9 mouse cellular contexts compared by ENCODE assay signal in genomic region chr2:25181891-25182397, GRCm38 (mm10). TPM values are rescaled to one million over a fixed set of nuclear protein-coding genes. Genes with fewer than 3 reads are reported as not detected.
DNase-seq lines count a peak whose midpoint lies in the region; ATAC-seq and TF ChIP-seq lines count a peak whose summit lies in the region.
"Had no signal": no experiment of that assay in that cellular context is flagged by ENCODE, and none has a peak within 500 bp of the region (broad histone marks: within the 10 kb centered on the region; RNA-seq: fewer than 3 reads in every experiment).

No protein-coding gene starts in this region.

- ATAC-seq in heart, embryonic 15.5 days (replicated peaks; ENCODE audit: insufficient number of reproducible peaks, insufficient read depth, low FRiP score, low read depth), result no peak
- ATAC-seq in midbrain, embryonic 11.5 days (ENCODE audit: low FRiP score), result no peak
- ATAC-seq in CD4-positive, CD25-positive, alpha-beta regulatory T cell, adult 4 months, result no peak

- H3K27ac ChIP-seq in heart, embryonic 10.5 days, result peak overlapping the region; percentile 83
- H3K27ac ChIP-seq in ES-E14 (ENCODE audit: insufficient read depth, low read depth, low read length, poor library complexity, severe bottlenecking), result no peak overlapping the region
- H3K27ac ChIP-seq in heart, embryonic 15.5 days, result peak overlapping the region; percentile 84
- H3K27ac ChIP-seq in midbrain, embryonic 11.5 days (ENCODE audit: low read depth, low read length), result peak overlapping the region; percentile 95

- H3K9me3 ChIP-seq in heart, embryonic 10.5 days, result no peaks in the 10 kb centered on the region
- H3K9me3 ChIP-seq in ES-E14 (ENCODE audit: control insufficient read depth, insufficient read depth, low read depth, low read length), result no peaks in the 10 kb centered on the region
- no peaks in the 10 kb centered on the region for H3K9me3 ChIP-seq in heart, embryonic 15.5 days (replicated peaks)
- no peaks in the 10 kb centered on the region for H3K9me3 ChIP-seq in midbrain, embryonic 11.5 days (ENCODE audit: control insufficient read depth, low read length)

- WGBS in heart, embryonic 10.5 days, result under 1% methylated on average over 17 of the region's 17 CpGs
- WGBS in heart, embryonic 15.5 days, result under 1% methylated on average over 17 of the region's 17 CpGs
- 0% methylated on average over 17 of the region's 17 CpGs for WGBS in midbrain, embryonic 11.5 days

- H3K4me2 ChIP-seq in heart, embryonic 15.5 days, result peak overlapping the region; percentile 91
- H3K4me2 ChIP-seq in midbrain, embryonic 11.5 days, result peak overlapping the region; percentile 74

- in situ Hi-C loops in ES-E14 (cut with MboI; ENCODE audit: low sequenced_read_pairs in 2 of 2, unreplicated experiment in 2 of 2), result no loop called here

- DNase-seq in heart, embryonic 10.5 days (ENCODE audit: low spot score), result no peak
- DNase-seq in heart, postnatal 25 days (ENCODE audit: low spot score), result no peak
- peak; percentile 25 for DNase-seq in ES-E14 (ENCODE audit: low read depth, low spot score)
- peak; percentile 95 for DNase-seq in midbrain, embryonic 11.5 days (ENCODE audit: low spot score, missing footprints)
- no peak for DNase-seq in yolk sac, embryonic 10.5 days (ENCODE audit: low spot score)
- DNase-seq in spleen, postnatal 14 days (ENCODE audit: low spot score in 2 of 2), result no peak

- H3K4me1 ChIP-seq in heart, embryonic 10.5 days, result peaks cover 52% of the 10 kb centered on the region
- H3K4me1 ChIP-seq in ES-E14 (ENCODE audit: control insufficient read depth in 2 of 2, insufficient read depth in 2 of 2, low read length in 2 of 2, poor library complexity in 1 of 2), result peaks cover 4 to 8% of the 10 kb centered on the region in 2 experiments; a peak in 1 of 4 replicates
- H3K4me1 ChIP-seq in heart, embryonic 15.5 days (replicated peaks), result peaks cover 64% of the 10 kb centered on the region
- H3K4me1 ChIP-seq in midbrain, embryonic 11.5 days (ENCODE audit: control insufficient read depth, insufficient read depth, low read length), result peaks cover 72% of the 10 kb centered on the region

- intact Hi-C loops in heart, postnatal 25 days (cut with DNase I), result loop anchor here (5.0 to 10.0 kb wide), 2 partner anchors 40 to 217 kb away; partner anchors contain the start of gene Dph7

- no peaks in the 10 kb centered on the region for H3K36me3 ChIP-seq in heart, embryonic 10.5 days
- H3K36me3 ChIP-seq in ES-E14 (ENCODE audit: control insufficient read depth, insufficient read depth, low read length, poor library complexity, severe bottlenecking), result no peaks in the 10 kb centered on the region
- no peaks in the 10 kb centered on the region for H3K36me3 ChIP-seq in heart, embryonic 15.5 days
- peaks cover 6% of the 10 kb centered on the region; the same call in 1 of the 2 replicates for H3K36me3 ChIP-seq in midbrain, embryonic 11.5 days (ENCODE audit: control insufficient read depth, insufficient read depth, low read length)

- H3K9ac ChIP-seq in ES-E14 (ENCODE audit: insufficient read depth, low read depth, low read length, poor library complexity, severe bottlenecking), result peak overlapping the region; percentile 58
- peak overlapping the region; percentile 66 for H3K9ac ChIP-seq in heart, embryonic 15.5 days
- H3K9ac ChIP-seq in midbrain, embryonic 11.5 days (ENCODE audit: low read length), result peak overlapping the region; percentile 91

- H3K27me3 ChIP-seq in heart, embryonic 10.5 days (ENCODE audit: insufficient read depth, poor library complexity, severe bottlenecking), result peaks cover 81% of the 10 kb centered on the region
- peaks cover 22% of the 10 kb centered on the region; the same call in 1 of the 2 replicates for H3K27me3 ChIP-seq in heart, embryonic 15.5 days
- no peaks in the 10 kb centered on the region for H3K27me3 ChIP-seq in midbrain, embryonic 11.5 days (ENCODE audit: control insufficient read depth, insufficient read depth, low read length)

- H3K4me3 ChIP-seq in heart, embryonic 10.5 days, result peak overlapping the region; percentile 73
- H3K4me3 ChIP-seq in ES-E14 (ENCODE audit: insufficient read depth in 1 of 2, low read depth in 1 of 2, low read length in 2 of 2, poor library complexity in 1 of 2, severe bottlenecking in 1 of 2), result peak overlapping the region; percentile 62 to 68
- H3K4me3 ChIP-seq in heart, embryonic 15.5 days, result peak overlapping the region; percentile 67
- H3K4me3 ChIP-seq in midbrain, embryonic 11.5 days (ENCODE audit: low read depth, low read length), result peak overlapping the region; percentile 87

TF ChIP-seq in ES-E14, 5 proteins besides CTCF, POLR2A, EP300 and RAD21:
- TF ChIP-seq HCFC1 (IDR thresholded peaks at IDR 0.05; ENCODE audit: borderline replicate concordance, insufficient read depth, low read length) (no peak), ZC3H11A (IDR thresholded peaks at IDR 0.05; ENCODE audit: borderline replicate concordance, low read depth, low read length) (no peak), MAFK (IDR thresholded peaks at IDR 0.05; ENCODE audit: insufficient read depth, low read depth, low read length) (no peak), ZNF384 (IDR thresholded peaks at IDR 0.05; ENCODE audit: low read depth, low read length) (no peak), CHD2 (IDR thresholded peaks at IDR 0.05; ENCODE audit: low read depth, low read length) (no peak)

RNA-seq across cellular contexts. Expression of gene Nrarp, which starts 1.4 kb away (rescaled TPM):
- polyA plus RNA-seq in heart, embryonic 10.5 days (2016; fragmentation: Nextera tagmentation; extraction: Ambion mirVana), result 5.7 and 5.9 TPM in 2 replicates
- total RNA-seq in heart, postnatal 25 days (2021), result 10 to 100 TPM in 1 of 2 experiments, 1 to 10 TPM in 1; 7.2 to 11.5 TPM
- 1.9 and 2.1 TPM in 2 replicates for total RNA-seq in ES-E14 (2012; rRNA removed)
- 17.3 and 19.0 TPM in 2 replicates for polyA plus RNA-seq in heart, embryonic 15.5 days (2015; fragmentation: Nextera tagmentation; extraction: Ambion mirVana)
- 60.3 and 63.9 TPM in 2 replicates for polyA plus RNA-seq in midbrain, embryonic 11.5 days (2014; fragmentation: Nextera tagmentation; extraction: Ambion mirVana)
- under 1 TPM in 1 of 2 experiments, not detected in 1; 0.28 TPM for polyA plus RNA-seq in CD4-positive, CD25-positive, alpha-beta regulatory T cell, adult 4 months (2017; shearing (Covaris generic))

RNA-seq across cellular contexts. Expression of gene Tor4a, which starts 14.7 kb away (rescaled TPM):
- polyA plus RNA-seq in heart, embryonic 10.5 days (2016; fragmentation: Nextera tagmentation; extraction: Ambion mirVana), result 7.7 and 8.4 TPM in 2 replicates
- total RNA-seq in heart, postnatal 25 days (2021), result 1 to 10 TPM; 4.1 to 4.2 TPM
- total RNA-seq in ES-E14 (2012; rRNA removed), result 11.1 and 17.0 TPM in 2 replicates
- polyA plus RNA-seq in heart, embryonic 15.5 days (2015; fragmentation: Nextera tagmentation; extraction: Ambion mirVana), result 5.8 and 10.3 TPM in 2 replicates
- 1.4 and 1.5 TPM in 2 replicates for polyA plus RNA-seq in midbrain, embryonic 11.5 days (2014; fragmentation: Nextera tagmentation; extraction: Ambion mirVana)
- polyA plus RNA-seq in CD4-positive, CD25-positive, alpha-beta regulatory T cell, adult 4 months (2017; shearing (Covaris generic)), result 10 to 100 TPM; 60.5 to 94.3 TPM

RNA-seq across cellular contexts. Expression of gene Nelfb, which starts 29.3 kb away (rescaled TPM):
- polyA plus RNA-seq in heart, embryonic 10.5 days (2016; fragmentation: Nextera tagmentation; extraction: Ambion mirVana), result 90.9 and 99.8 TPM in 2 replicates
- 10 to 100 TPM; 36.1 to 40.6 TPM for total RNA-seq in heart, postnatal 25 days (2021)
- 50.9 and 60.9 TPM in 2 replicates for total RNA-seq in ES-E14 (2012; rRNA removed)
- 62.7 and 79.5 TPM in 2 replicates for polyA plus RNA-seq in heart, embryonic 15.5 days (2015; fragmentation: Nextera tagmentation; extraction: Ambion mirVana)
- polyA plus RNA-seq in midbrain, embryonic 11.5 days (2014; fragmentation: Nextera tagmentation; extraction: Ambion mirVana), result 96.4 and 102 TPM in 2 replicates
- polyA plus RNA-seq in CD4-positive, CD25-positive, alpha-beta regulatory T cell, adult 4 months (2017; shearing (Covaris generic)), result 10 to 100 TPM; 48.2 to 55.8 TPM

RNA-seq across cellular contexts. Expression of gene Stpg3, which starts 32.5 kb away (rescaled TPM):
- 0.10 TPM in 1 of 2 replicates, not detected in the other for polyA plus RNA-seq in heart, embryonic 10.5 days (2016; fragmentation: Nextera tagmentation; extraction: Ambion mirVana)
- not detected for total RNA-seq in heart, postnatal 25 days (2021)
- total RNA-seq in ES-E14 (2012; rRNA removed), result 0.45 and 1.1 TPM in 2 replicates
- not detected in 2 replicates for polyA plus RNA-seq in heart, embryonic 15.5 days (2015; fragmentation: Nextera tagmentation; extraction: Ambion mirVana)
- not detected in 2 replicates for polyA plus RNA-seq in midbrain, embryonic 11.5 days (2014; fragmentation: Nextera tagmentation; extraction: Ambion mirVana)
- polyA plus RNA-seq in CD4-positive, CD25-positive, alpha-beta regulatory T cell, adult 4 months (2017; shearing (Covaris generic)), result not detected
- total RNA-seq: hematopoietic stem cell, adult 5-6 weeks had no signal

RNA-seq across cellular contexts. Expression of gene Fam166a, which starts 36.6 kb away (rescaled TPM):
- polyA plus RNA-seq in heart, embryonic 10.5 days (2016; fragmentation: Nextera tagmentation; extraction: Ambion mirVana), result 0.92 TPM in 1 of 2 replicates, not detected in the other
- total RNA-seq in heart, postnatal 25 days (2021), result not detected
- 0.49 and 0.74 TPM in 2 replicates for total RNA-seq in ES-E14 (2012; rRNA removed)
- 0.57 and 0.65 TPM in 2 replicates for polyA plus RNA-seq in heart, embryonic 15.5 days (2015; fragmentation: Nextera tagmentation; extraction: Ambion mirVana)
- 0.94 TPM in 1 of 2 replicates, not detected in the other for polyA plus RNA-seq in midbrain, embryonic 11.5 days (2014; fragmentation: Nextera tagmentation; extraction: Ambion mirVana)
- polyA plus RNA-seq in CD4-positive, CD25-positive, alpha-beta regulatory T cell, adult 4 months (2017; shearing (Covaris generic)), result not detected
- total RNA-seq: hematopoietic stem cell, adult 5-6 weeks had no signal

Comparison
In these comparisons a context has a peak if more than half of its experiments do, and no peak if none do; other contexts are left out.
1. DNase-seq: peak in ES-E14 (single experiment) and midbrain, embryonic 11.5 days (single experiment); none in heart, embryonic 10.5 days (single experiment), heart, postnatal 25 days (single experiment), yolk sac, embryonic 10.5 days (single experiment) and spleen, postnatal 14 days (0 of 2).
2. Peak in every context shown above with its lines, with median percentiles within 50 percentile points of each other: H3K4me3 ChIP-seq and H3K9ac ChIP-seq.